Mouse (Mus musculus) liver, embryonic 16.5 days (tissue): ENCODE measurements at regions not wholly inside any gene's neighbourhood (a gene's known extent, or its start where the extent isn't known, plus 50 kb on each side); places are given as distances from the start of the nearest gene placed in this dataset.

Experiments used
- ATAC-seq: fragments of 200-750 bp; cut with Nextera tagmentation; 2 replicates; pipeline ENCODE4 v1.8.0; 2017; ENCODE audit warnings: low read depth, mild to moderate bottlenecking, moderate number of reproducible peaks, moderate library complexity
- H3K27ac ChIP-seq: fragments of 300-500 bp; sonication (generic); 2 replicates; pipeline ENCODE4 v1.5.1; 2014; ENCODE audit warnings: mild to moderate bottlenecking, low read length
- H3K27me3 ChIP-seq: fragments of 300-500 bp; sonication (generic); 2 replicates; pipeline ENCODE4 v1.6.1; 2014; ENCODE audit warnings: low read depth, low read length, mixed read lengths; ENCODE audit not compliant: control insufficient read depth, insufficient read depth
- H3K36me3 ChIP-seq: fragments of 300-500 bp; sonication (generic); 2 replicates; pipeline ENCODE4 v1.6.1; 2014; ENCODE audit warnings: mild to moderate bottlenecking; ENCODE audit not compliant: control insufficient read depth, insufficient read depth
- H3K4me1 ChIP-seq: fragments of 300-500 bp; sonication (generic); 2 replicates; pipeline ENCODE4 v1.6.1; 2014; ENCODE audit warnings: low read depth, low read length, mixed read lengths; ENCODE audit not compliant: control insufficient read depth
- H3K4me2 ChIP-seq: fragments of 300-500 bp; sonication (generic); 2 replicates; pipeline ENCODE4 v1.6.1; 2014; ENCODE audit warnings: low read depth, low read length, mixed read lengths
- H3K4me3 ChIP-seq: fragments of 300-500 bp; sonication (generic); 2 replicates; pipeline ENCODE4 v1.5.1; 2014; ENCODE audit warnings: low read depth, mild to moderate bottlenecking, low read length
- H3K9ac ChIP-seq: fragments of 300-500 bp; sonication (generic); 2 replicates; pipeline ENCODE4 v1.6.1; 2014; ENCODE audit warnings: low read depth, low read length
- H3K9me3 ChIP-seq: fragments of 300-500 bp; sonication (generic); replicated peaks from 2 replicates; pipeline ENCODE4 v1.6.1; 2016; ENCODE audit warnings: low read length; ENCODE audit not compliant: control insufficient read depth
- WGBS: fragments of 180-500 bp; shearing (Covaris S2); extraction: QIAGEN DNeasy Blood & Tissue Kit; methylation state at CpG from one replicate; pipeline ENCODE4 v1.1.7; 2014; ENCODE audit not compliant: insufficient replicate concordance; 5-methylcytosine and 5-hydroxymethylcytosine counted together

GRCm38 (mm10) chr15:27282279-27282678, 184.2 kb upstream of the Ank start:
- Histone ChIP-seq H3K27ac (no peak overlapping the region), H3K4me1 (no peaks in the 10 kb centered on the region), H3K36me3 (no peaks in the 10 kb centered on the region), H3K4me2 (no peak overlapping the region), H3K27me3 (no peaks in the 10 kb centered on the region), H3K4me3 (no peak overlapping the region), H3K9me3 (no peaks in the 10 kb centered on the region), H3K9ac (no peak overlapping the region)
- WGBS: 76% methylated on average over 1 of the region's 1 CpGs
- no peak for ATAC-seq

- no peak for ATAC-seq
- Histone ChIP-seq H3K27me3 (no peaks in the 10 kb centered on the region), H3K36me3 (no peaks in the 10 kb centered on the region), H3K4me1 (no peaks in the 10 kb centered on the region), H3K9me3 (no peaks in the 10 kb centered on the region), H3K9ac (no peak overlapping the region), H3K4me3 (no peak overlapping the region), H3K4me2 (no peak overlapping the region), H3K27ac (no peak overlapping the region)
- WGBS: 56% methylated on average over 4 of the region's 4 CpGs
Measured at GRCm38 (mm10) chr15:27303856-27304255, 162.6 kb upstream of the Ank start.

- Histone ChIP-seq H3K4me2 (no peak overlapping the region), H3K27ac (no peak overlapping the region), H3K36me3 (no peaks in the 10 kb centered on the region), H3K9ac (no peak overlapping the region), H3K27me3 (no peaks in the 10 kb centered on the region), H3K9me3 (no peaks in the 10 kb centered on the region), H3K4me3 (no peak overlapping the region), H3K4me1 (no peaks in the 10 kb centered on the region)
- ATAC-seq: no peak
- 52% methylated on average over 7 of the region's 7 CpGs for WGBS
Measured at GRCm38 (mm10) chr15:27304256-27304655, 162.2 kb upstream of the Ank start.

DNA sequence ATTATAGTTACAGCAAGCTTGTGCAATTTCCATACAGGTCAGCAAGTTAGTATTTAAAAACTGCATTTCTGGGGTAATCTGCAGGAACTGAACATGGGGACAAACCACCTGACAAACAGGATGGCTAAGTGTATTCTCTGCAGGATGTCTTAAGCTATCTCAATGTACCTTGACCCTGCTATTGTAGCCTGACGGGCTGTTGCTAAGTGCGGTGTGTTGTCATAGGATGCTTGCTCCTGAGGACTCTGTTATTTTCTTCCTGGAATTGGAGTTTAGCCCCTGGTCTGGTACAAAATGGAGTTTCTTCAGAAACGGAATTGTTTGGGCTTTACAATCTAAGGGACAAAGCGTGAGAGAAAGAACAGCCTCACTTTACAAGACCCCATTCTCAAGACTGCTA, 161.4 kb upstream of the Ank start:
- Histone ChIP-seq H3K4me3 (no peak overlapping the region), H3K9ac (no peak overlapping the region), H3K27ac (no peak overlapping the region), H3K4me2 (no peak overlapping the region), H3K9me3 (no peaks in the 10 kb centered on the region), H3K36me3 (no peaks in the 10 kb centered on the region), H3K27me3 (no peaks in the 10 kb centered on the region), H3K4me1 (no peaks in the 10 kb centered on the region)
- no peak for ATAC-seq
- WGBS: 77% methylated on average over 4 of the region's 4 CpGs

DNA sequence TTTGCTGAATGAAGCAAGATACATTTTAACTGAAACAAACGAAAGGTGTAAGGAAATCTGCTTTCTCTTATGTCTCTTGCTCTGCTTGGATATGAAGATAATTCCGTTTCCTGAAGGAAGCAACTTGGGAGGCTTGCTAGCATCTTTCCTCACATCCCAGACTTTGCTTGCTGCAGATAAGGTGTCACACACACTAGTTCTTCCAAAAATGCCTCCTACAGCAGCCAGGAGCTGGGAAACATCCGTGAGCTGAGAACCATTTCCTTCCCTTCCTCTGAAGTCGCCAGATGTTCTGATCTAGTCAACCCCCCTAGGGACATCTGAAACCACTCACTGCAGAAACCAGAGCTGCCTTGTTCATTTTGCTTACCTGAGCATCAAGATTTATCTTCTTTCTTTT, 157.8 kb upstream of the Ank start:
- WGBS: 34% methylated on average over 4 of the region's 4 CpGs
- Histone ChIP-seq H3K9ac (no peak overlapping the region), H3K9me3 (no peaks in the 10 kb centered on the region), H3K4me3 (no peak overlapping the region), H3K4me1 (no peaks in the 10 kb centered on the region), H3K27me3 (no peaks in the 10 kb centered on the region), H3K27ac (no peak overlapping the region), H3K4me2 (no peak overlapping the region), H3K36me3 (no peaks in the 10 kb centered on the region)
- ATAC-seq: no peak

DNA sequence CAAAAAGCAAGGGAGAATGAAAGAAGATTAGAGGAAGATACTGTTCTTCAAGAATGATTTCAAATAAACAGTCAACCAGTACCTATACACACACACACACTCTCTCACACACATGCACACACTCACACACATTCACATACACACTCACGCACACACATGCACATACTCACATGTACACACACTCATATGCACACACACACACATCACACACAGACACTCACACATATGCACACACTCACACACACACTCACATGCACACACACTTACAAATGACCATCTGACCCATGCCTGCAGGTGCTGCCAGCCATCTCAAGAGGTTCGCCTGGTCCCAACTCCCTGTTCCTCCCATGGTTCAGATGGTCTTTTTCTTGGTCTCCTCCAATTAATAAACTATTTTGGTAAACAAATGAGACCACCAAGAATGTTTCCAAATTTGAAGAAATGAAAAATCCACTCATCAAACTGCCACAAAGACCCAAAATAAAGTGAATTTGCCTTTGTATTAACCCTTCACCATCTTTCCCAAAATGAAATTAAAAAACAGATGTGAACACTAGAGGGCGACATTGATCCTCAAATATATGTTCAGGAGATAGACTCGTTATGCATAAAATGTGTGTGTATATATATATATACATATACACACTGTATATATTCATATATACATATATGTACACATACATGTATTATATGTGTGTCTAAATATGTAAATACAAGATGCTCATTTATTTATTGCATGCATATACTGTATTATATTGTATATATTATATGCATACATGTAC, 150.3 kb upstream of the Ank start:
- Histone ChIP-seq H3K27me3 (no peaks in the 10 kb centered on the region), H3K36me3 (no peaks in the 10 kb centered on the region), H3K27ac (no peak overlapping the region), H3K4me3 (no peak overlapping the region), H3K9me3 (no peaks in the 10 kb centered on the region), H3K4me1 (no peaks in the 10 kb centered on the region), H3K4me2 (no peak overlapping the region), H3K9ac (no peak overlapping the region)
- 39% methylated on average over 4 of the region's 4 CpGs for WGBS
- no peak for ATAC-seq

GRCm38 (mm10) chr15:27316746-27317129, 149.7 kb upstream of the Ank start:
- Histone ChIP-seq H3K4me3 (no peak overlapping the region), H3K4me2 (no peak overlapping the region), H3K27ac (no peak overlapping the region), H3K9ac (no peak overlapping the region), H3K9me3 (no peaks in the 10 kb centered on the region), H3K4me1 (no peaks in the 10 kb centered on the region), H3K27me3 (no peaks in the 10 kb centered on the region), H3K36me3 (no peaks in the 10 kb centered on the region)
- WGBS: 44% methylated on average over 1 of the region's 1 CpGs
- no peak for ATAC-seq

DNA sequence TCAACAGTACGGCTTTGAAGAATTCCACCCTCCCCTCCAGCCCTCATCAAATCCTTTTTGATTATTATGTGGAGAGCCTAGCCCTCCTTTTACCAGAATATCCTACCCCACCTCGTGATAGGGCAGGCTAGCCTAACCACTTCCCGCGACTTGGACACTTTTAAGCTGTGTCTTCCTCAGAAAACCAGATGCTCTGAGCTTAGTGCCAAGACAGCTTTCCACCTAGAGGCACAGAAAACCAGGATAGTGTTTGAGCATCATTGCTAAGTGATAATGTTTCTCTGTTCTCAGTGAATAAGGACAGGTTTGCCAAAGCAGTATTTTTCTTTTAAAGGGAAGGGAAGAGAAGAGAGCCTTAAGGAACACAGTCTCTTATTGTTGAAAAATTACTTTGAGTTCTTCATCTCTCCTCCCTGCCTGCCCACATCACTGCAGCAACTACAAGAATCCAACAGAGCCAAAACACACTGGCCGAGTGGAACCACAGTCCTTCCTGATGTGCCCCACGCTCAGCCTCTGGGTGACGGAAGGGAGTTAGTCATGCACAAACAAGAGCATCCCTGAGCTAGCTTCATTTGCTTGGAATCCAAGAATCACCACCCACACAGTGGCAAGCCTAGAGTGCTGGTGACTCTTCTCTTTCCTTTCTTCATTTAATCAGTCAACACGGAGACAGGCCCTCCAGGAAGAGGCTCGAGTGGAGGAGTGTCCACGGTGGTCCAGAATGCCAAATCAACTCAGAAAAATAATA, 144.4 kb upstream of the Ank start:
- H3K4me3 ChIP-seq: no peak overlapping the region
- no peak for ATAC-seq
- H3K27ac ChIP-seq: no peak overlapping the region
- H3K27me3 ChIP-seq: no peaks in the 10 kb centered on the region
- H3K4me2 ChIP-seq: no peak overlapping the region
- H3K36me3 ChIP-seq: no peaks in the 10 kb centered on the region
- no peaks in the 10 kb centered on the region for H3K9me3 ChIP-seq
- H3K4me1 ChIP-seq: no peaks in the 10 kb centered on the region
- WGBS: 65% methylated on average over 10 of the region's 10 CpGs
- H3K9ac ChIP-seq: no peak overlapping the region

DNA sequence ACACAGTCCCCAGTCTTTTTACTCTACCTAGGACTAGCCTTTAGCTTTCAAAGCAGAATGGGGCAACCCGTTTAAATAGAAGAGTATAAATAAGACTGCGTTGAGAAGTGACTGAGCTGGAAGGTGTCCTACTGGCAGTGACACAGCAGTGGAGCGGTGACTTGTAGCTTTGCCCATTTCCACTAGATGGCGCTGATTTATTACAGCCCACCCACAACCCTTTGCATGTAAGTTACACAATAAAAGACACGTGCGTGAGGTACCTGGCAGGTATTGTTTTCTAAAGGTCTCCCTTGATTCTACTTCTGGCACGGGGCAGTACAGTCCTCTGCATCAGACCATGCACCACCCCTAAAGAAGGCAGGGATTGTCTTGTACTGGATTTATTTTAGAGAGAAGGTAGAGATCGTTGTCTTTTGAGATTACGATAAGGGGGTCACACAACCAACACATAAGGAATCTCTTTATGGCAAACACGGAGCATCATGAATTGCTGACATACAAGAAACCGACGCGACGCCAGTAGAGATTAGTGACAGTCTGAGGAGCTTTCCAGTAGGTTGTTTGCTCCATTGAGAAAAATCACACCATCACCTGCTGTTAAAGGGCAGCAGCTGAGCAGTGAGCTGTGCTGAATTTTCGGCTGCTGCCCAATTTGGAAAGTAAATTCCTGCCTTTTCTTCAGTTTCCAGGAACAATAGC, 140.5 kb upstream of the Ank start:
- ATAC-seq: peak; percentile 37; the same call in 1 of the 2 replicates
- 22% methylated on average over 15 of the region's 15 CpGs for WGBS
- H3K4me2 ChIP-seq: no peak overlapping the region

More for the DNA sequence above, 140.5 kb upstream of the Ank start:
- no peak overlapping the region for H3K4me3 ChIP-seq
- H3K9me3 ChIP-seq: no peaks in the 10 kb centered on the region
- no peaks in the 10 kb centered on the region for H3K4me1 ChIP-seq
- H3K36me3 ChIP-seq: no peaks in the 10 kb centered on the region
- H3K27me3 ChIP-seq: no peaks in the 10 kb centered on the region
- H3K27ac ChIP-seq: no peak overlapping the region
- H3K9ac ChIP-seq: no peak overlapping the region
